Mouse (Mus musculus) kidney, adult 9 months (tissue): Measurements from ENCODE around the gene Socs1.

Experiments used
- DNase-seq: peaks from one replicate; pipeline ENCODE4 v3.0.0; 2022

Socs1 gene

DNA sequence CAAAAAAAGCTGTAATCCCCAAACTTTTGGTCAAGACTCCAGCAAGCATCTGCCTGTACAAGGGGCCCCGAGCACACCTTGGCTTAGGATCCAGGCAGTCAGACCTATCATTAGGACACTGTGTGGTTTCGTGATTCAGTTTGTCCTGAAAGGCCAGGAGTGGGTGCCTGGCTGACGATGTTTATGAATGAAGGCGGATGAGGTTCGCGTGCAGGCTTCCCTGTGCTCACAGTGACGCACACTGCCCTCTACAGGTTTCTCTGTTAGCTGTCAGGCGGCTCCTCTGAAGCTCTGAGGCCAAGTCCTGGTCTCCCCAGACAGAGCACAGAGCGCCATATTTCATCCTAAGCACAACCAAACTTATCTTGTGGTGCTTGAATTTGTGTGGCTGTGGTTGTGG lies 952 bp upstream of the Socs1 start:
- DNase-seq: peak; percentile 89

DNA sequence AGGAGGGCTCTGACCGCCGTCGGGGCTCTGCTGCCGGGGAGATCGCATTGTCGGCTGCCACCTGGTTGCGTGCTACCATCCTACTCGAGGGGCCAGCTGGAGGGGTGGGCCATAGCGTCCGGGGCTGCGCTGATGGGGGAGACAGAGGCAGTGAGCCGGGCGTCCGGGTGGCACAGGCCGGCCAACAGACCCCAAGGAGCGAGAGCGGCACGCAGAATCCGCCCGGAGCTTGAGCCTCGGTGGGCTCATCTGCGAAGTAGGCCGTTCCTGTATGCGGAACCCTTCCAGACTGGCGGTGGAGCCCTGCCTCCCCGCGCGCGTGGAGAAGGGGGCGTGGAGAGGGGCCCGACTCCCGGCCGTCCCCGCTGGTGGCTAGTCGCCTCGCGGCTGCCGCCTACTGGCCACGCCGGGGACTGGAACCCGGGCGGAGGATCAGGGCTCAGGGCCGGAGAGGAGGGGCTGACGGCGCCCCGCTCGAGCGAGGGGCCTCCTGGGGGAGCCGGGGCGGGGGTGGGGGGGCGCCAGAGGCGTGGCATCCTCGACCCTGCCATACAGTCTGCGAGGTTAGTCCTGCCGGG lies 454 bp downstream of the Socs1 start:
- peak; percentile 89 for DNase-seq

DNA sequence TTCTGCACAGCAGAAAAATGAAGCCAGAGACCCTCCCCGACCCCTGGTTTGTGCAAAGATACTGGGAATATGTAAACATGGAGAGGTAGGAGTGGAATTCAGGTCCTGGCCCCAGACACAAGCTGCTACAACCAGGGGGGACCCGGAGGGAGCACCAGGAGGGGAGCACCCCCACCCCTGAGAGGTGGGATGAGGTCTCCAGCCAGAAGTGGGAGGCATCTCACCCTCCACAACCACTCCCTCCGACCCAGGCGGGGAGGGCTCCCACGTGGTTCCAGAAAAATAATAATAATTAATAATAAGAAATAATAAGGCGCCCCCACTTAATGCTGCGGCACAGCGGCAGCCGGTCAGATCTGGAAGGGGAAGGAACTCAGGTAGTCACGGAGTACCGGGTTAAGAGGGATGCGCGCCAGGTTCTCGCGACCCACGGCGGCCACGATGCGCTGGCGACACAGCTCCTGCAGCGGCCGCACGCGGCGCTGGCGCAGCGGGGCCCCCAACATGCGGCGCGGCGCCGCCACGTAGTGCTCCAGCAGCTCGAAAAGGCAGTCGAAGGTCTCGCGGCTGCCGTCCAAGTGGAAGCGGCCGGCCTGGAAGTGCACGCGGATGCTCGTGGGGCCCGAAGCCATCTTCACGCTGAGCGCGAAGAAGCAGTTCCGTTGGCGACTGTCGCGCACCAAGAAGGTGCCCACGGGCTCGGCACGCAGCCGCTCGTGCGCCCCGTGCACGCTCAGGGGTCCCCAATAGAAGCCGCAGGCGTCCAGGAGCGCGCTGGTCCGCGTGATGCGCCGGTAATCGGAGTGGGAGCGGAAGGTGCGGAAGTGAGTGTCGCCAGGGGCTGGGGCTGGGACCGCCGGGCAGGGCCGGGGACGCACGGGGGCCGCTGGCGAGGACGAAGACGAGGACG lies 1.2 kb downstream of the Socs1 start:
- peak; percentile 14 for DNase-seq

DNA sequence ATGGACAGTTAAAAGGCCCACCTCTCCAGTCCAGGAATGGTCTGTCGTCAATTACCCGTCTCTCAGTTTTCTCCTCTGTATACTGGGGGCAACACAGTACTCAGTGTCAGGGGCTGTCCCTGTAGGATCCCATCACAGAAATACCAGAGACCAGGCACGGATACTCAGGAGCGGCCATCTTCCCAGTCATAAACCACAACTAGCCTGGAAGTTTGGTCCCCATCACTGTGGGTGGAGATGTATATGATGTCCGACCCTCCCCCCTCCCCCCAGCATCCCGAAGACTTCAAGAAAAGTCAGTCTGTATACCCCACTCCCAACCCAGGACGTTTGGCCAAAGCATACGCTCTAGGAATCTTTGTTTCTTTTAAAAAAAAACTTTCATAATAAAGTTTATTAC lies 1.9 kb downstream of the Socs1 start:
- no peak for DNase-seq

DNA sequence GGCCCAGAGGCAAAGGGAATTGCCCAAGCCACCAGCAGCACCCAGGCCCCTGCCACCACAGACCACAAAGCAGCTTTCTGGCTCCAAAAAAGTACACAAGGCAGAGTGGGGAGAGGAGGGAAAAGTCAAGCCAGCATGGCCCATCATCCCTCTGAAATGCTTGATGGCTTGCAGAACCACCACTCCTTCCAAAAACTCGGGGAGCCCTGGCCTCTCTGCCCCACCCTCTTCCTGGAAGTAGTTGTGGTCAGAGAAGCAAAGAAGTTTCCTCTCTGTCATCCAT lies 2.2 kb downstream of the Socs1 start:
- no peak for DNase-seq

DNA sequence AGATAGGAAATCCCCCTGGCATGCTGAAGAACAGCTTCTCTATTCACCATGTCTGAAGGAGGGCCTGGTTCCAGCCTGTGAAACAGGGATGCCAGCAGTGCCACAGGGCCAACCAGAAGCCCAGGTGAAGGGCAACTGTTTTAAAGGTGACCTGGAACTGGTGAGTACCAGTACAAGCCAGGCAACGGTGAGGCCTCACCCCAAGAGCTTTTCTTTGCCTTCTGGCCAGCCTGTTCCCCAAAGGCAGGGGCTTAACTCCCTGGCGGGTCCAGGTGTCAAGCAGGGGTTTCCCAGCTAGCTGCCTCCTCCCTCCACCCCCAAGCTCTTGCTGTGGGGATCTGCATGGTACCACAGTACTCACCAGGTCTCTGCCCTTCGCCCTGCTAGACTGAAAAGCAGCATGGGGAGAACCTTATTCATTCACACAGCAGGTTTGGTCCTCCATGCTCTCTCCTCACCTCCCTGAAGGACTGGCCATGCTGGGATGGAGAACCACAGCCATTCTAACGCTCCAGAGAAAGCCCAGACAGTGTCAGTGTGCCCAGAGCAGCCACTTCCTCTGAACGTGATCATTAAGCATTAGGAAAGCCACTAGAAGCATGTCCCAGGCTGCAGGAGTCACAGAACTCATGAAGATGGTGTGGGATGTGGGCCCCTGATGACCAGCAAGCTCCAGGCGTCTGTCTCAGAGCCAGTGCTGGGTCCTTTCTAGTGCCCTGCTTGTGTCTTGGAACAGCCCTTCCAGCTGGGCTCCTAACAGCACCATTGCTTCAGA lies 2.8 kb downstream of the Socs1 start:
- DNase-seq: peak; percentile 30

DNA sequence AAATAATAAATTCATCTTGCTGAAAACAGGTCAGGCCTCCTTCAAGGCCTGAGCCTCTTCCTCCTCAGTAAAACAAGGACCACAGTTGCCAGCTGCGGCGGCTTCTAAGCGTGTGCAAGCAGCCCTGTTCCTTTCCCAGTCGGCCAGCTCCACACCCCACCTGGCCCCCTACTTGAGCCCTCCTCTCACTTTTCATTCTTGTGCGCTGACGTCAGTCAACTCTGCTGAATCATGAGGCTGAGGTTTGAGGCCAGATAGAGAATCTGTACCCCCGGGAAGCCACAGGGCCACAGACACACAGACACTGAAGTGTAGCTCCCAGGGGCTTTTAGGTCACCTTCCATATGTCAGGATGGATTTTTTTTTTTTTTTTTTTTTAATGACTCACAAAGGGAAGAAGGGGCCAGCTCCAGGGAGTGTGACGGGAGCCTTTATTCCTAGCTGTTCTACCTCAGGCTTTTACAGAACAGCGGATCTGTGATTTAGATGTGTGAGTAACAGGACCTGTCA lies 3.4 kb downstream of the Socs1 start:
- no peak for DNase-seq

DNA sequence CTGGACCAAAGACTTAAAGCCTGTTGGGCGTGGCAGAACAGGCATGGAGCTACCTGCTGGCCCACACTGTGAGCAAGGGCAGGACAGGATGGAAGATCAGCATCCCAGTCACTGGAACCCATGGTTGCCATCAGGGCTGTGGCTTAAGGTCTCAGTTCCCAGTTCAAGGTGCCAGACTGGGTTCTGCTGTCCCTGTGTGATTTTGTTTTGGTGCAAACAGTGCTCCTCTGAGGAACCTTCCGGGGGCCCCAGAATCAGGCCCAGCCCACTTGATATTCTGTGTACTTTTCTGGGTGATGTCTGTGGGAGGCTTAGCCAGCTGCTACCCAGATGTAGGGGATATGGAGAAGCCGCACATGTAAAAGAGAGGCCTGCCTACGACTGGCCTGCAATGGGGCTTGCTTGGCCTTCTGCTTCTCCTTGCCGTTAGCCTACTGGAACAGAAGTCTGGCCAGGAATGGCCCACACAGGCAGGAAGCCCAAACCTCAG lies 4.7 kb downstream of the Socs1 start:
- no peak for DNase-seq

DNA sequence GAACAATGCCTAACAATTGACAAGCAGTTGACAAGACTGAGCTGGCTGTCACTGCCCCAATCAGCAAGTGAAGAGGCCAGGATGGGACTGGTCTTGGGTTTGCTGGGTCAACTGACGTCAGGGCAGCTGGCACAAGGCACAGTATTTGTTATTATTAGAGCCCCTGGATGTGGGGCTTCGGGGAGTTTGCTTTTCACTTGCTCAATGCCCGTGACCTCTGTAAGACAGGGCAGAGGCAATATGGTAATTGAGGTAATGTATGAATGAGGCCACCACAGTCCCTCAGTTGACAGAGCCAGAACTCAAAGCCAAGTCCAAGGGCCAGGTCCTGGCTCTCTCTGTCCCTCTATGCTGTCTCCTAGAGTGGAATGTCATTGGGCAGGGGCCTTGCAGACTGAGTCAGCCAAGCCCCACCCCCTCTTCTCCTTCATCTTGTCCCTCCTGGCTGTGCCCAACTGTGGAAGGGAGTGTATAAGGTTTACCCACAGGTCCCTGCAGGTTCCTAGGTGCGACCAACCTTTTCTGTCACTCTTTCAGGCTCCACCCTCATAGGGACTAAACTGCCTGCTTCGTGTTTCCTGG lies 7.7 kb downstream of the Socs1 start:
- DNase-seq: no peak

DNA sequence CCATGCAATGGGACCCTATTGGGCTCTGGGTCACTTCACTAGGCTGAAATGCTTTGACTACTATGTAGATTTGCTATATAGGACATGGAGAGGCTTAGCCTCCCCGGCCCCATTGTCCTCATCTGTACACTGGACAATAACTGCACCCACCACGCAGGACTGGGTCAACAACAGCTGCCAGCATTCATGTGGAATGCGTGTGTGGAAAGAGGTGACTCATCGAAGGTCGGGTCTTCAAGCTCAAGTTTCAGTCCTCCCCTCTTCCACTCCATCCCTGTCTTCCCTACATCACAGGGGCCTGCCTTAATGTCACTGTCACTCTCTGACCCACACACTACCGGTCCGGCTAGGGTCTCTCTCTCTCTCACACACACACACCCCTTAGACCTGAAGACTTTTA lies 9.0 kb downstream of the Socs1 start:
- DNase-seq: no peak

DNA sequence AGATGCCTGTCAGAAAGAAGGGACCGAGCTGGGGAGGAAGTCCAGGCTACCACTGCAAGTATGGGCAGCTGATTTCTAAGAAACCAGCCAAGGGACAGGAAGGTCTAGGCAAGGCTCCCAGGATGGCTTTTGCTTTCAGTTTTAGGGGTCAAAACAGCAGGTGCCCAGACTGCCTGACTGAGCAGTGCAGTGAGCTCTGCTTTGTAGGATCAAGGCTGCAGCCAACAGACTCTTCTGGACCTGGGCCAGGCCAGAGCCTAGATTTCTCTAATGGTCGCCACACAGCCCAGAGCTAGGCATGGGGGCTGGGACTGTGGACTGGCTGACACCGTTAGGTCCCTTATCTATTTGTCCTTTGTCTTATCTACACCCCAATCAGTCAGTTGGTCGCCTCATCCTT lies 10.6 kb downstream of the Socs1 start:
- DNase-seq: no peak

DNA sequence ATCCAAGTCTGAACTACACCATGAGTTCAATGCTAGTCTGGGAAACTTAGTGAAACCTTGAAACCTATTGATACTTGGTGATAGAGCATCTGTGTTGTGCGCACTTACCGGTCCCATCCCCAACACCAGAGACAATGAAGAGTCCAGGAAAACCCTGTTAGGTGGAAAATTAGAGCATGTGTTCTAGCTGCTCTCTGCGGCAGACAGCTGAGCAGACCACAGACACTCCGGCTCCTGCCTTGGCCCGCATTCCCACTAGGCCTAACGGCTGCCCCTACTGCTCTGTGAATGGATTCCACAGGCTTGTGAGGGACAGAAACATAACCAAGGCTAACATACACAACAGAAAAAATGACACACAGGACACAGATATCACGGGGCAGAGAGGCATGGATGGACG lies 11.8 kb downstream of the Socs1 start:
- DNase-seq: no peak

DNA sequence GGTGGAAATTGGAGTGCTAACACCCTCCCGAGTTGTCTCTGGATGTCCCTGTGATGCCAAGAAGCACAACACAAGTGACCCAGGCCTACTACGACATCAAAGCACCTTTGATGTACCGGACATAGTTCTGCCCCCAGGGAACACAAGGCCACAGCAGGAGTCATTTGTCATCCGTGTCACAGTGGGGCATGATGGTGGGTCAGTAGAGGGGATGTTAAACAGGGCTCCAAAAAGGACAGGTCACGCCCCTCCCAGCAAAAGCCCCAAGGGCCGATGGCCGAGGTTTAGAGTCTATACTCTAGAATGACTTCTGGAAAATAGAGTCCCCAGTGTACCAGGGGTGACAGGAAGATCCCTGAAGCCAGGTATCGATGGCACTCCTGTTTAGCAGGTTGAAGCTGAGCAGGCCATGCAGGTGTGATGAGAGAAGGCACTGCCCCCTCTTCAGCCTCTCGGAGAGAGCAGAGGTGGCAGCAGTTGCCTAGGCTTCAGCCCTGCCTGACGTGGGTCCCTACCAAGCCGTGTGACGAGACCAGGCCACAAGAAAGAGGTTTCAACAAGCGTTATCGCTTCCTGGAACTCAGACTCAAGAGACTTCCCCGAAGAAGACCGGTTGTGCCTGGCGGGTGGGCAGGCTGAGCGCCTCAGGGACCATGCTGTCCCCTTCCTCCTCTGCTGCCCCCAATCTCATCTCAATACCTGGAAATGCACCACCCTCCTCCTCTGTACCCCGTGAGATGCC lies 13.4 kb downstream of the Socs1 start:
- DNase-seq: no peak

DNA sequence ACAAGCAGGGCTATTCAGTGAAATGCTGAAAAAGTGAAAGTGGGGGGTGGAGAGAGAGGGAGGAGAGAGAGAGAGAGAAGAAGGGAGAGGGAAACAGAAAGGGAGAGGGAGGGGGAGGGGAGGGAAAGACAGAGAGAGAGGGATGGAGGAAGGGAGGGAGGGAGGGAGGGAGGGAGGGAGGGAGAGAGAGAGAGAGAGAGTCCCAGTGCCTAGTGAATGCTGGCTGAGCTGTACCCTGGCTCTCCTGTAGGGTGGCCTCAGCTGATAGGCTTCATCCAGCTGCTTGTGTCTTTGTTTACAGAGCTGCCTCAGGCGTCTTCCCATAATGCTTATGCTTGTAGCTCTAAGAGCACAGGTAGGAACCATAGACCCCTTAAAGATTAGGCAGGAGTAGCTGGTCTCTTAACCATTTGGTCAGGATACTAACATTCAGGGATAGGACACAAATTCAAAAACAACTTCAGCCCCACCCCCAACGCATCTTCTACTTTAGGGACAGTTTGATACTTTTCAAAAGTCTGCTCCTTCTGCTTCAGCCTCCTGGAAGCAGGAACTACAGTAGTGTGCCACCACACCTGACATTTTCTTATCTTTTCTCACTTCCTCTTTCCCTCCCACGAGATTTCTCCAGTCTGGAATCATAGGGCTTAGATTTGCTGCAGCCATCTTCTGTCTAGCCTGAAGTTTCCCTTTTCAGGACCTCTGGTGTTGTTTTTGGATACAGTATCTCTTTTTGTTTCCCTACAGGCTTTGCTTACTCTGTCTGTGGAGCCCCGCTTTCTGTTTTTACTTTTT lies 14.6 kb downstream of the Socs1 start:
- no peak for DNase-seq

DNA sequence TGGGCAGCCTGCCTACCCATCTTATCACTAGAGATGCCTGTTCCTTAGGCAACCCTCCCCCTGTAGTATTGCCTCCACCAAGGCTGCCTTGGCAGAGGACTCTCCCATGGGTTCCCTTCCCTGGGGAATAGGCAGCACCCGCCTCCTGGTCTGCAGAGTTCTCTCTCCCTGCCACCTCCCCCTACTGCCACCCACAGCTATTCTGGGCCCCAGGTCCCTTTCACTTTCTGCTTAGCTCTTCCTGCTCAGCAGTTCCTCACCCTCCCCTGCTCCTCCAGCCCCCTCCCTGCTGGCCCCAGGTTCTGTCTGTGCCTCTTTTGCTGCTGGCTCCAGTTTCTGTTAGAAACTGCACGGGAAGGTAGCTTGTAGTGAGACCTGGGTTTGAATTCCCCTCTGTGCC lies 15.7 kb downstream of the Socs1 start:
- DNase-seq: no peak

DNA sequence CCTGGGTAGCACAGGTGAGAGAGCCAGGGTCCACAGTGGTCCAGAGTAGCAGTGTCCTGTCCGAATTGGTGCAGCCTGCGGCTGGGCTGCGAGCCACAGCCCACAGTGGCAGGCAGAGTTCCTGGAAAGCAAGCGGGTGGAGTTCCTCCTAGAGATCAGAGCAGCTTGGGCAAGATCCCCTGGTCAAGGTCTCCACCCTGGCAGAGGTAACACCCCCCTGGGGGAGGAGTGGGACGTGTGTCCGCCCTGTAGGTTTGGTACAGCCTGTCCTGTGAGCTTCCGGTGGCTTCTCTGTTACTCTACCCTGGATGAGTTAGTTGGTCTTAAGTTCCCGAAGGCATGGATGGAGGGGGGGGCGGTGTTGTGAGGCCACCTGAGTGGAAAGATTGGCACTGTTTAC lies 16.5 kb downstream of the Socs1 start:
- no peak for DNase-seq

DNA sequence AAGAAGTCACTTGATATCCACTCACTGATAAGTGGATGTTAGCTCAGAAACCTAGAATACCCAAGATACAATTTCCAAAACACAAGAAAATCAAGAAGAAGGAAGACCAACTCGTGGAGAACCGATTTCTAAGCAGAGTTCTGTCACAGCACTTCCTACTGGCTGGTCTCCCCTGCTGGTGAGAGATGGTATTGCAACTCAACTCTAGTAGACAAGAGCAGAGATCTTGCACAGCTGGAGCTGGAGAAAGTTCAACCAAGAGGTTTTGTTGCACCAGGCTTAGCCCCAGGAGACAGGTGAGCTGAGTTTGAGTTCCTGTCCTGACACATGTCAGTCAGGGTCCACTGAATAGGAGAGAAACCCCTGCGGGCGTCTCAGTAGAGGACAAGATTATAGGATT lies 18.2 kb downstream of the Socs1 start:
- peak; percentile 82 for DNase-seq

DNA sequence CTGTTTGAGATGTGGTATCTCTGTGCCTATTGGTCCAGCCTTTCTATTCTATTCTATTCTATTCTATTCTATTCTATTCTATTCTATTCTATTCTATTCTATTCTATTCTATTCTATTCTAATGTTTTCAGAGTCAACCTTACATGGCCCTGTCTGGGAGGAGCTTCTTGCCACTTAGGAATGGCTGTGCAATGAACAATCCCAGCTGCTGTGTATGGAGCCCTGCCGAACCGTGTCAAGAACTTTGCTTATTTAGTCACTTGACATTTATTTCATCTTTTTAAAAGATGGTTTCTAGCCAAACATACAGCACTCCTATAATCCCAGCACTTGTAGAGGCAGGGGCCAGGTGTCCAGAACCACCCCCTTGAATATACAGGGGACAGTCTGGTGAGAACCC lies 21.0 kb downstream of the Socs1 start:
- no peak for DNase-seq

DNA sequence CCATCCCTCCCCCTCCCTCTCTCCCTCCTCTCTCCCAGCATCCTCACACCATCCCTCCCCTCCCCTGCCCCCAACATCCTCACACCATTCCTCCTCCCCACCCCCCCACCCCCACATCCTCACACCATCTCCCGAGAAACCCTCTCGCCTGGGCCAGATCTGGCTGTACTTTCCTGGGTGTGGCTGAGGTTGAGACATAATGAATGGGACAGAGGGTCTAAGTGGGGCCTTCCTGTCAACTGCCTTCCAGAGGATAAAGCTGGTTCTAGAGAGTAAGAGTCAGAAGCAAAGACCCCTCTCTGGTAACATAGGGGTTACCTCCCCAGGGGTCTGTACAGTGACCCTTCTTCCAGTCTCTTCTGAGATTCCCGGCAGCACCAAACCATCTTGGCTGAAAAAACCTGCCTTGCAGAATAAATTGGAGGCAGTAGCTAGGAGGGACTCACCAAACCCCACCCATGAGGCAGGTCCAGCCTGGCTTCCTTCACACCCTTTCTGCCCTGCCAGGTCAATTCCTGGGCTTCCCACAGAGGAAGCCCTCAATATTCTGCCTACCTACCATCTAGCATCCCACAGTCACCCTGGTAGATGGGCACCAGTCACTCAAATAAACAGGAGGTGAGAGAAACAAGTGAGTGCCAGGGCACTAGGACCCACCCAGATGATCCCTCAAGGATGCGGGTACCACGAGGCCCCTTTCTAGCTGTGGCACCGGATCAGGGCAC lies 21.6 kb downstream of the Socs1 start:
- no peak for DNase-seq

DNA sequence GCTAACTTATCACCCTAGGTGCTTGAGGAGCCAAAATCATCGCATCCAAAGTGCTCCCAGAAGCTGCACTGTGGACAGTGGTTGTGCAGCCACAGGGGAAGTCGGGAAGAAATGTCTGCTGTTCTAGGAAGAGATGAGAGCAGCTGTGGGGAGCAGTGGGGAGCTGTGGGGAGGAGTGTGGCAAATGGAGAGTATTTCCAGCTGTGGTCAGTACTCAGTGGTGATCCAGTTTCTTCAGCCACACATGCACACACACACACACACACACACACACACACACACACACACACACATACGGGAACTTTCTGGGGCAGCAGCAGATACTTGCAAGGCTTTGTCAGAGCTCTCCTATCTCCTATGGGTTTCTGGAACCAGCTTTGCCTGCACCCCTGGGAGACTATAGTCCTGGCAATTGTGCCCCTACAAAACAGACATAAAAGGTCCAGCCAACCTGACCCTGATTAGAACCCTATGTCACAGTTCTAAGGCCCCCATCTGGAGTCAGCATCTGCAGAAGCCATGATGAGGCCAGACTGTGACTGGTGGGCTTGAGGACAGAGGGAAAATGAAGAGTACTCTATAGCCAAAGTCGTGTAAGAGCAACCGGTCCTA lies 22.7 kb downstream of the Socs1 start:
- DNase-seq: no peak

DNA sequence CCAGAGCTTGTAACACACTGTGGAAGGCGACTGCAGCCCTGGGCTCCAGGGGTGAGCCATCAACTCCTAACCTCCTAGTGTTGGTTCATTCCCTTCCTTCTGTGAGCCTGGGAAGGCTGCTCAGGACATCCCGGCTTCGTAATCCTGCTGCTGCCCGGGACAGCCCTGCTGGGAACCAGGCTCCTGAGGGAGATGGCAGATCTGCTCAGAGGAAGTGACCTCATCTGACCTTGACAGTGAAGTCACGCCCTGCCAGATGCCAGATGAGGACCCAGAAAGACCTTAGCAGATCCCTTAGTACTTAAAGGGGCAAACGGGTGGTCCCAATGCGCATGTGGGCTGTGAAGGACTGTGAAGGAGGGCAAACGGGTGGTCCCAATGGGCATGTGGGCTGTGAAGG lies 24.2 kb downstream of the Socs1 start:
- DNase-seq: no peak
